Mouse (Mus musculus): ENCODE results near the gene Gucy2c. TPM values are rescaled to one million over a fixed set of nuclear protein-coding genes. Genes with fewer than 3 reads are reported as not detected.

Gucy2c gene
- polyA plus RNA-seq, 1 experiment from 2014 or later = not detected

DNA sequence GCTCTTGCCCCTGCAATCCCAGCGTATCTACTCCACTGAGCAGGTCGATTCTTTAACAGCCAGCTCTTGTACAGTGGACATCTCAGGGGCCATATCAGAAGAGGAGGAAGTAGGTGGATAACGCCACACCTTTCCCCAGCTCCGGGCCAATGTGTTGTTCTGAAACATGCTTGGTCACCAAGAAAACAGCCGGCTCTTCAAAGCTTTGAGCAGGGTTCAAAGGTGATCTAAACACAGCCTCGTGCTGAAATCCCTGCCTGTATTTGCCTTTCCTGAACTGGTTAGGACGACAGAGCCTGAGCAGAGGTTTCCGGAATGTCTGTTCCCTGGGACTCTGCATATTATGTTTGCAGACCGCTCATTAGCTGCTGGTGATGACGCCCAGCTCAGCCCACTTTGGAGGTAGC lies 134.1 kb downstream of the Gucy2c start:
- no peak overlapping the region for H3K4me2 ChIP-seq (ENCODE audit: low read length)
- no peaks in the 10 kb centered on the region for H3K36me3 ChIP-seq (ENCODE audit: control insufficient read depth, insufficient read depth, low read length)
- no peak overlapping the region for H3K4me3 ChIP-seq (ENCODE audit: control insufficient read depth in 1 of 2, insufficient read depth in 1 of 2, low read depth in 1 of 2, low read length in 2 of 2)
- 68% methylated on average over 10 of the region's 10 CpGs for WGBS
- peaks cover 5% of the 10 kb centered on the region; the same call in 1 of the 2 replicates for H3K9me3 ChIP-seq (ENCODE audit: control insufficient read depth, low read length)
- no peaks in the 10 kb centered on the region for H3K27me3 ChIP-seq (ENCODE audit: control insufficient read depth, insufficient read depth, low read length)
- ATAC-seq (ENCODE audit: insufficient number of reproducible peaks, insufficient read depth, low FRiP score, low read depth) = no peak
- H3K9ac ChIP-seq (ENCODE audit: low read length) = no peak overlapping the region
- peaks cover 0 to under 1% of the 10 kb centered on the region in 2 experiments; a peak in 2 of 4 replicates for H3K4me1 ChIP-seq (ENCODE audit: control insufficient read depth in 2 of 2, insufficient read depth in 2 of 2, low read length in 2 of 2)
- no peak overlapping the region for H3K27ac ChIP-seq (replicated peaks in 1 of 2; ENCODE audit: control insufficient read depth in 1 of 2, insufficient read depth in 1 of 2, low read depth in 2 of 2, low read length in 2 of 2)

Small RNA genes lying within 50 kb of the gene (microRNA-seq; reads per million reads assigned to microRNA genes)
- not detected for gene Gm44364

Other genes with a start within 250 kb of the Gucy2c start
- 6.6 and 7.6 TPM in 2 replicates for gene Plbd1, start 119.8 kb downstream of the Gucy2c start, polyA plus RNA-seq (2014; fragmentation: Nextera tagmentation; extraction: Ambion mirVana)
- 0.20 and 0.35 TPM in 2 replicates for gene Hist4h4, start 22.6 kb upstream of the Gucy2c start, polyA plus RNA-seq (2014; fragmentation: Nextera tagmentation; extraction: Ambion mirVana)
- gene H2afj, start 26.5 kb upstream of the Gucy2c start, polyA plus RNA-seq (2014; fragmentation: Nextera tagmentation; extraction: Ambion mirVana) = 71.4 TPM in 2 replicates
- 1.1 and 2.3 TPM in 2 replicates for gene BC049715, start 45.9 kb upstream of the Gucy2c start, polyA plus RNA-seq (2014; fragmentation: Nextera tagmentation; extraction: Ambion mirVana)
- gene Wbp11, start 46.5 kb upstream of the Gucy2c start, polyA plus RNA-seq (2014; fragmentation: Nextera tagmentation; extraction: Ambion mirVana) = 67.7 and 69.5 TPM in 2 replicates
- gene Smco3, start 53.7 kb upstream of the Gucy2c start, polyA plus RNA-seq (2014; fragmentation: Nextera tagmentation; extraction: Ambion mirVana) = not detected in 2 replicates
- gene Art4, start 76.0 kb upstream of the Gucy2c start, polyA plus RNA-seq (2014; fragmentation: Nextera tagmentation; extraction: Ambion mirVana) = 9.5 and 11.2 TPM in 2 replicates
- 457 and 563 TPM in 2 replicates for gene Mgp, start 94.1 kb upstream of the Gucy2c start, polyA plus RNA-seq (2014; fragmentation: Nextera tagmentation; extraction: Ambion mirVana)
- 0.93 and 1.7 TPM in 2 replicates for gene Erp27, start 140.4 kb upstream of the Gucy2c start, polyA plus RNA-seq (2014; fragmentation: Nextera tagmentation; extraction: Ambion mirVana)
- 0.23 TPM in 1 of 2 replicates, not detected in the other for gene Pde6h, start 142.1 kb upstream of the Gucy2c start, polyA plus RNA-seq (2014; fragmentation: Nextera tagmentation; extraction: Ambion mirVana)
- gene Arhgdib, start 160.1 kb upstream of the Gucy2c start, polyA plus RNA-seq (2014; fragmentation: Nextera tagmentation; extraction: Ambion mirVana) = 86.1 and 88.6 TPM in 2 replicates

All from heart, embryonic 14.5 days (tissue).